Mouse (Mus musculus): ENCODE results near the gene Mdm4.
"Not testable (repeated sequence)": the region's sequence is repeated elsewhere in the genome, so short reads cannot be mapped to it uniquely, and the experiment has no call there.

Mdm4 gene

DNA sequence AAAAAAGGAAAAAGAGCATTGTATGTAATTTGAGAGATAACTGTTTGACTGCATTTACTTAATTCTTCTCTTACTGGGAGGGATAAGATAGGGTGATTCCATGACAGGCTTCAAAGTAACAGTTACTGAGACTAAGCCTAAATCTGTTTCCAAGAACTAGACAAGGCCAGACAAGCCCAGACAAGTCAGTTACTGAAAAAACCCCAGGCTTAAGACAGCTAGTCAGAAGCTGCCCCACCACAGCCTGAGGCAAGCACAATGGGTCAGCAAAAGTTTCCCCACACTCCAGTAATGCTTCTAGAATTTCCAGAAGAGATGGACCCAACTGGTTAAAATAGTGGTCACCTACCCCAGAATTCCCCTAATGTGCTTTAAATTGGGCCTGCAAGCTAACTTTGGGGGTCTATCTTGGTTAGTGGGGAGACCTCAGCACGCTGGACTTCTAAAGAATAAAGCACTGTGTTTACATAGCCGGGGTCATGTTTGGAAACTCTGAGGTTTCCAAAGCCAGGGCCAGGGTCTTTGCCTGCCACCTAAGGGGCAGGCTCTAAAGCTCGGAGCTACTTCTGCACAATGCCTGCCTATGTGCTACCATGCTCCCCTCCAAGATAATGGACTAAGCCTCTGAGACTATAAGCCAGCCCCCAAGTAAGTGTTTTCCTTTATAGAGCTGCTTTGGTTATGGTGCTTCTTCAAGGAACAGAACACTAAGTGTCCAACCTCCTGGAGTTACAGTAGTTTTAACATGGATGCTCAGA lies 10.0 kb downstream of the Mdm4 start:
- no peak for DNase-seq (ENCODE audit: low spot score)

DNA sequence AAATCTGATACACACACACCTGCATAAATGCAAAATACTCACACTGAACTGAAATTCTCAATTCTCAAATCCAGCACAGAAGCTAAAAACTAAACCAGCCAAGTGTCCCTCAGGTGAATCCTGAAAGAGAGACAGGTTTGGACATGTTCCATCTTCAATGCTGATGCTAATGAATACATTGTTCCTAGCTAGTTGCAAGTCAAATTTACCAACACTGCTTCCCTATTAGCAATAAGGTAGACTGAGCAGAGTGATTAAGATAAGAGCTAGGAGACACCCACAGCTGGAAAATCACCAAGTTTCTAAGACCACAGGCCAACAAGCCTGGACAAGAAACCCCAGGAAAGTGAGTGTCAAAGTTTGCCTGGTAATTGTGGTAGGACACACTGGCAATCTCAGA lies 11.0 kb downstream of the Mdm4 start:
- no peak for DNase-seq (ENCODE audit: low spot score)

DNA sequence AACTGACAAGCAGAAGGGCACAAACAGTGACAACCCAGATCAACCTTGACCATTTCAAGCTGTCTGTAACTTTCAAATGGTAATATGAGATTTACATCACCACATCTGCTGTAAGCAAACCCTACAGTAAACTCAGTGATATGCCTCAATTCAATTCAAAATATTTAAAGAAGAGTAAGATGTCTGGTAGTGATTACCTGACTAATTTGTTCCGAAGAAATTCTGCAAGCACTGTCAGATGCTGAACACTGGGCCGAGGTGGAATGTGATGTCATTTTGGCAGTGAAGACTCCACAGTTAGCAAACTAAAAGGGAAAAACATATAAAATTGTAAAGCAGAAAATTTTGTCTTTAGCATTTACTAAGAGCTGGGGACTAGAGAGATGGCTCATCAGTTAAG lies 11.8 kb downstream of the Mdm4 start:
- no peak for DNase-seq (ENCODE audit: low spot score)

DNA sequence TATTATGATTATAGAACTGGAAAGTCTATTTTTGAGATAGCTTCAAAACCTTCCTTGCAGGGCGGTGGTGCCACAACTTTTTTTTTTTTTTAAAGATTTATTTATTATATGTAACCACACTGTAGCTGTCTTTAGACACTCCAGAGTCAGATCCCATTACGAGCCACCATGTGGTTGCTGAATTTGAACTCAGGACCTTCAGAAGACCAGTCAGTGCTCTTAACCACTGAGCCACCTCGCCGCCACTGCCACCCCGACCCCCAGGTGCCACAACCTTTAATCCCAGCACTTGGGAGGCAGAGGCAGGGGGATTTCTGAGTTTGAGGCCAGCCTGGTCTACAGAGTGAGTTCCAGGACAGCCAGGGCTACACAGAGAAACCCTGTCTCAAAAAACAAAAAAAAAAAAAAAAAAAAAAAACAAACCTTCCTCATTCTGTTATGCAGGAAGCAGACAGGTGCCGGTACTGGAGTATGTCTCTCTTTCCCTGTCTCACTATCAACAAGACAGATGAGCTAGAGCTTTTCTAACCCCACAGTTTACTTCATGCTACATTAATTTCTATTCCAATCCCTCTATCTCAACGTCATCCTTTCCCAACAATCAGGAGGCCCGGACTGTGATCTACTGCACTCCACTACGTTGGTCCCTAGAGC lies 13.5 kb downstream of the Mdm4 start:
- no peak for DNase-seq (ENCODE audit: low spot score)

DNA sequence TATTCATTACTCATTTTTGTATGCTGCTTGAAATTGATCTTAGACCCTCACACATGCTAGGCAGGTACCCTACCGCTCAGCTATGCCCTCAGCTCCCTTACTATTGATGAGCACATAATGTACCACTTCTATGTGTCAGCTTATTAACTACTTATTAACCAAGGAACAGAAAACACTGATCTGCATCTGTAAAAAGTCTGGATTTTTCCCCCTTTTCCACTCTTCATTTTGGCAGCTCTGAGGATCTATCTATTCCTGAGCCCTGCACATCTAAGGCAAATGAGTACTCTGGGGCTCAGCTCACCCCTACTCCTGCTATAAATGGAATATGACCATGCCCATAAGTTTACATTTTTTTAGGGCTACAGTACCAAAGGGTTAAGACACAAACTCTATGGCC lies 16.2 kb downstream of the Mdm4 start:
- DNase-seq (ENCODE audit: low spot score) = no peak

DNA sequence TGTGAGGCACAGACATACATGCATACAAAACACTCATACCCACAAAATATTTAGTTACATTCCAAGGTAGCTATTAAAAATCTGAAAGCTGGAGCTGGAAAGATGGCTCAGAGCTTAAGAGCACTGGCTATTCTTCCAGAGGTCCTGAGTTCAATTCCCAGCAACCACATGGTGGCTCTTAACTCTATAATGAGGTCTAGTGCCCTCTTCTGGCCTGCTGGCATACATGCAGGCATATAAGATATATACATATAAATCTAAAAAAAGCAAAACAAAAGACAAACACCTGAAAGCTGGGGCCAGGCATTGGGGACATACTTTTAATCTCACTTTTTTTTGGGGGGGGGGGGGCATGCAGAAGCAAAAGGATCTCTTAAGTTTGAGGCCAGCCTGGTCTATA lies 17.0 kb downstream of the Mdm4 start:
- DNase-seq (ENCODE audit: low spot score) = no peak

DNA sequence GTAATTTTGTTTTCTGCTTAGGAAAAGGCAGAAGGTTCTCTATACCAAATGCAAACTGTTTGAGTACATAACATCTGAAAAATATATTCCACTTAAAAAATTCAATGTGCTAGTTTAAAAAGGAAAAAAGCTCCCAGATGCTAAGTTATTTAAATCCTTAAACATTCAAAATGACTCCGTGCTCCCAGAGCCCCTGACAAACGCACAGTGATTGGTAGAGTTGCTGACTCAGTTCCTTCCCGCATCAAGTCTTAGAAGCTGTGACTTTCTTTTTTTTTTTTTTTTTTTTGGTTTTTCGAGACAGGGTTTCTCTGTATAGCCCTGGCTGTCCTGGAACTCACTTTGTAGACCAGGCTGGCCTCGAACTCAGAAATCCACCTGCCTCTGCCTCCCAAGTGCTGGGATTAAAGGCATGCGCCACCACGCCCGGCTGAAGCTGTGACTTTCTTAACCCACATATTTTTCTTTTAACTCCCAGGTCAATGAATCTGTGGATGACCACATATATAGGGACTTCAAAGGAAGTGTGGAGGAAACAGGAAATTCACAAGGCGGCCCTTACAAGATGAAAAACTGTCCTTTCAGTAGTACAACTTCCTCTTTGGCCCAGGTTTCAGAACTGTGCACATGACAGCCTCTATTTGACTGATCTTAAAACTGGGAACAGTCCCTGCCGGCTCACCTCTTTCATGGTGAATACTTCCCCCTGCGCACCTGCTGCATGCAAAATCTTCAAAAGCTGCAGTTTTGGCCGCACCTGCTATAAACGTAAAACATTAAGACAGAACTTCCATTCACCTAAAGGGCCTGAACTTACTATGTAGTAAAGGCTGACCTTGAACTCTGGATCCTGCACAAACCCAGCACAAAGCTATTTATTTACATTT lies 18.2 kb downstream of the Mdm4 start:
- DNase-seq (ENCODE audit: low spot score) = no peak

DNA sequence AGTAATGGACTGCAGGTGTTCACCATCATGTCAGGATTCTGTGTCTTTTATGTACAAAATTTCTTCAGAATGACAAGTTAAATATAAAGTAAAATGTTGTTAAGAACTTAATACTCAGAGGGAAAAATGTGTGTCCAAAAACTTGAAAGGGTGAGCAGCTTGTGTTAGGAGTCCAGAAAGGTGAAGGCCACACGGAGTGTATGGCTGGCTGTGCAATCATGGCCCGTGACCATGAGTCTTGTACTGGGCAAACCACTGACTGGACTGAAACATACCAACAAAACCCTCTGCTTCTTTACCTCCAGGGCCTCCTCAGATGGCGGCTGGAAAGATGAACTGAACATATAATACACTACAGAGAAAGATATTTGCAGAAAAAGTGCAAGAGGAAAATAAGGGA lies 23.8 kb downstream of the Mdm4 start:
- DNase-seq (ENCODE audit: low spot score) = no peak

DNA sequence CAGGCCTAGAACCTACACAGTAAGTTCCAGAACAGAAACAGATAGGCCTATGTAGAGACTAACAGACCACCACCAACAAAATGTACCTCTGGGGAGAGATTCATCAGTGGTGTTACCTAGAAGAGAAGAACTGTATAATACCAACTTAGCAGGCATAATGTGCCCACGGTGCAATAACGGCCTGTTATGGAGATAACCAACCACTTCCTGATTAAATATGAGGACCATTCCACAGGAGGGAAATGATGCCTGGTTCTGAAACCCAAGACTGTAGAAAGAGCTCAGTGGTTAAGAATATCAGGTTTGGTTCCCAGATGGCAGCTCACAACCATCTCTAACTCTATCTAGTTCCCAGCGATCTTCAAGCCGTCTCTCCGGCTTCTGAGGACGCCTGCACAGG lies 30.0 kb downstream of the Mdm4 start:
- no peak for DNase-seq (ENCODE audit: low spot score)

DNA sequence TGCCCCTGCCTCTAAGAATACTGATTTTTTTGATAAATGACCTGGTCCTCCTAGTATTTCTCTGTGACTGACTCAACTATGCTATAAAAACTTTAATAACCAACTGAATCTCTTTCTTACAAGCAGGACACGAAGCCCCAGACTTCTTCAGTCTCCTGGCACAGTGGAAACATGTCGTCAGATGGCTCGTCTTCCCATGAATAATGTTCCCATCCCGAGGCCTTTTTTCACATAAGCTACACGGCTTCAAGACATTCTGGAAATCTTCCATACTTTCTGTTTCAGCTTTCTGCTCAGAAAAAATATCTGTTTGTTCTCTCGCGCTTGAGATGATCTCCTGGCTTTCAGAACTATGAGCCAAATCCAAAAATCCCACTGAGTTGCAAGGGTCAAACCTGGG lies 38.8 kb downstream of the Mdm4 start:
- no peak for DNase-seq (ENCODE audit: low spot score)

DNA sequence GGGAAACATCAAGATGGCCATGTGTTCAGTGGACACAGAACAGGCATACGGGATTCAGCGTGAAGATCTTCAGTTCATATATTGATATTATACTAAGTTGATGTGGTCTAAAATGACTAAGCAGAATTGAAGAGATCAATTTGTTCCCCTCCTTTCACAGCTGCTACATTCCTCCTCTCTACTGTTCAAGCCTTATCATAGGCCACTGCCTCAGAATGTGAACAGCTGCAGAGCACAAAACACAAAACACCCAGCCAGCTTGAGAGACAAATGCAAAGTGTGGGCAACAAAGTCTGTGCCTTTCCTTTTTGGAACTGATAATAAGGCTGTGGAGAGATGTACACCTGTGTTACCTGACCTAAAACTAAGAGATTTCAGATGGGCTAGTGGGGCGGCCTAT lies 39.6 kb downstream of the Mdm4 start:
- no peak for DNase-seq (ENCODE audit: low spot score)

DNA sequence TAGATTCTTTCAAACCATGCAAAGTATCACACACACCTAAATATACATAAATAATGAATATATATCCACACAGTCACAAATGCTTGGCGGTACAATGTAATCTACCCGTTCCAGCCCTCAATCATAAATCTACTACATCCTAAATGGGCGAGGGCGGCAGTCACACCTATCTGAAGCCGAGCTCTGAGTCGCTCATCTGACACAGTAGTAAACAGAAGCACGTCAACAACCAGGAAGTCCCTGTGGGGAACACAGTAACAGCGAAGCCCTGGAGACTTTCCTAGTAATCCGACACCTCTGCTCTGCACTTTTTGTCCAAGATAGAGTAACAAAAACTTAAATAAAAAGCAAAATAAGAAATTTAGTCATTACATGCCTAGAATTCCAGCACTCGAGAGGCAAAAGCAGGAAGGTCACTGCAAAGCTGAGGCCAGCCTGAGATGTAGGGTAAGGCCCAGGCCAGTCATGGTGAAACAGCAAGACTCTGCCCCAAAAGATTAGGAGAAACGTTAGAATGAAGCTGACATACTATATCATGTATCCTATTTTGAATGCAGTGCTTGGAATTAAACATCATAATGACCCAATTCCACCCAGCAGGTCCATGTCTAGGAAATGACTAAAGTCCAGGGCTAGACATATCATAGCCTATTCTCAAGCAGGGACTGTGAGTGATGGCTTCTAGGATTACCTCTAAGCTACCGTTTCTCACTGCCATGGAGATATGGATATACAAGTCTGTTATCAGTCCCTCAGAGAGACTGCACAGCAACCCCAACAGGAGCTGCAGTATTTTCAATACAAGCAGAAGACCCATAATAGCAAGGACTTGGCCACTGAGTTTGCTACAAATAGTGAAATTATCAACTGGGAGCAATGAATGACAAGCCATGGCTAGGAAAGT lies 41.6 kb downstream of the Mdm4 start:
- not testable (repeated sequence) for DNase-seq (ENCODE audit: low spot score)

DNA sequence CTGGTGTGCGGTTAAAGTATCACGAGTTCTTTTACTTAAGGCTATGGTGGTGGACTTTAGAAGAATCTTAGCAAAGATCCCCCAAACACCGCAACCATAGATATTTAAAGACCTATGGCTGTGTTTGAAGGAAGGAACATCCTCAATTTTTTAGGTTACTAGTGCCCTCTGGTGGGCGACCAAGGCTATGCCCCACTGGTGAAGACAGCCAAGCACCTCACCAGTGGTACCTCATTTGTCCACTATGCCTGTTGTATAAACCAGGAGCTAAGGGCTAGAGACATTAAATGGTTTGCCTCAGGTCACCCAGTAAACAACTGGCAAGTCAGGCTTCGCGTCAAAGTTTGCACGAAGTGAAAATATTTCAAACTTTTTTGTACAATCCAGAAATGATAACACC lies 47.6 kb downstream of the Mdm4 start:
- peak; percentile 69 for DNase-seq (ENCODE audit: low spot score)

DNA sequence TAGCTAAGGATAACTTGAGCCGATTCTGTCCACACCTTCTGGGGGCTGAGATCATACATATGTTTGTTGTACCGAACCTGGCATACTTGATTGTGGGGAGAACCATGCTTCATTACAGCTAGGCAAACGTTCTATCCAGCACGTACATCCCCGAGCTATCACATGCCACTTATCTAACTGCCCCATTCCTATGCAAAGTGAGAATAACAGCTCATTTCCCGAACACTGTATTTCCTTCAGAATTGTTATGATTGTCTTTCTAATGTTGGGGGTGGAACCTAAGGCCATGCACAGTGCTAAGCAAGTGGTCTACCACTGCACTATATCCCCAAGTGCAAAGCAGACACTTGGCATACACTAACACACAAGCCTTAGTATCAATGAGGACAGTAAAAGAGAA lies 49.1 kb downstream of the Mdm4 start:
- no peak for DNase-seq (ENCODE audit: low spot score)

DNA sequence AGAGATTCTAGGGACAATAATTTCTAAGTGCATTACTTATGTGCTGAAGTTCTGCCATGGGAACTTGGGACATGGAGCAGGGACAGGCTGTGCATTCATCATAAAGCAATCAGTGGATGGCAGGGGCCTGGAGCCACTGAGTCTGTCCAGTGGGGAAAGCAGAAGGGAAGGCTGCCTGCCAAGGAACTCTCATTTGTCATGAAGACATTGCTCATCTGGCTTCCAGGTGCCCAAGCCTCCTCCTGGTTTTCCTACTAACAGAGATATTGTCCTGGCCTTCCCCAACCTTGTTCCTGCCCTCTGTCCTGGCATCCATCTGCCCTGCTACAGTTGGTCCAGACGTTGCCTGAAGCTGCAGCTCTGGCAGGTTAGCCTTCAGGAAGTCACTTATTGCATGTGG lies 53.0 kb downstream of the Mdm4 start:
- no peak for DNase-seq (ENCODE audit: low spot score)

DNA sequence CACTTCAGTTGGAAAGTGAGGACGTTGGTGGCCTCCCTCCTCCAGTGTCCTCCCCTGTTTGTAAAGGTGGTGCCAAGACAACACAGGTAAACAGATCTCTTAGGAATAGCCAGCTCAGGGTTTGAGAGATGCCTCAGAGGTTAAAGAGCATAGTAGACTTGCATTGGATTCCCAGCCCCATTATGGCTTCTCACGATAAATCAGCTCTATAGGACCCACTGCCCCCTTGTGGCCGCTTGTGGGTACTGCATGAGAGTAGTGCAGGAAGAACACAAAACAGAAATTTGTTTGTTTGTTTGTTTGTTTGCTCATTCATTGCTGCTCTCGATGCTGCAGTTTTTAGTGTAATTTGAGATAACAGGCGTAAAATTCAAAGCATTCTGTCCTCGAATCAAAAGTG lies 61.7 kb downstream of the Mdm4 start:
- DNase-seq (ENCODE audit: low spot score) = peak; percentile 45

DNA sequence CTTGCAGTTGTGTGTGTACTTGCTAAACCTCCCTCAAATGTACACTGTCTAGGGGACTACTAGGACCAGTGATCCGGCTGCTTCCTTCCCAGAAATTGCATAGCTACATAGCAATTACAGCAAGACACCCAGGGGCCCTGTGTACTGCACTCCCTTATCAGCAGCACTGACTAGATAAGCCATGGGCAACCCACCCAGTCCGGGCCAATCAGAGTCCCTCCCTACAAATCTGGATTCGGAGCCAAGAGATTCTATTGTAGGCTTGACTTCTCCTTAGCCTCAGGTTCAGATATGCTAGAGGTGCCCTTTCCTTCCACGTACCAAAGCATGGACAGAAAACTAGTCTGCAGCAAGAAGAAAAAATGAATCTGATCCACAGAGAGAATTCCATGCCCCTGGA lies 65.7 kb downstream of the Mdm4 start:
- no peak for DNase-seq (ENCODE audit: low spot score)

DNA sequence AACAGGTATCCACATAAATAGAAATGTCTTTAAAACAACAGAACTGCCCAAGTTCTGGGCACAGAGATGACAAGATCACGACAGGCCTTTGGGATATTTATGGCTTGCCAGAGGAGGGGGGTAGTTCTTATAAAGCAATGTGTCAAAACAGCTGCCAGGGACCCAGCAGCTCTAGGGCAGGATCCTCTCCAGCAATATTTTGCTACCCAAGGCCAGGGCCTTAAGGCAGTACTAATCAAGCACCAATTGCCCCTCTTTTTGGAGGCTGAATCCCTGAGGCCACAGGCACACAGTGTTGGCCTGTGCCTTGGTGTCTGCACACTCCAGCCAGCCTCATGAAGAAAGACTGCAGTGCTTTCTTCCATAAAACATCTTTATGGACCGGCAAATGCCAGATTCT lies 66.3 kb downstream of the Mdm4 start:
- DNase-seq (ENCODE audit: low spot score) = no peak

DNA sequence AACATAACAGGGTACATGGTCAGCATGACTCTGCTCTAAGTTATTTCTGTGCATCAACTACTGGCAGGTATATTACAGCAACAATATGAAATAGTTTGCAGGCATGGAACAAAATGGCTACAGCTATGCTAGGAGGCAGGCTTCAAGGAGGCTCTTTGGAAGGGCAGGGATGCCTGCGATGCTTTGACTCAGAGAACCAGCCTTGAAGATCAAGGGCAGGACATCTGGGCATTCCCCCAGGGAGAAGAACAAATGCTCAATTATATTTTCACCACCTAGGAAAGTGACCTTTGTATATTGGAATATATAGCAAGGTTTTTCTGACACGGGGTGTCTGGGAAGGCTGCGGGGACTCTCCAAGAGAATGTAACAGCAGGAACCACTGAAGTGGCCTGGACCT lies 68.6 kb downstream of the Mdm4 start:
- DNase-seq (ENCODE audit: low spot score) = no peak

DNA sequence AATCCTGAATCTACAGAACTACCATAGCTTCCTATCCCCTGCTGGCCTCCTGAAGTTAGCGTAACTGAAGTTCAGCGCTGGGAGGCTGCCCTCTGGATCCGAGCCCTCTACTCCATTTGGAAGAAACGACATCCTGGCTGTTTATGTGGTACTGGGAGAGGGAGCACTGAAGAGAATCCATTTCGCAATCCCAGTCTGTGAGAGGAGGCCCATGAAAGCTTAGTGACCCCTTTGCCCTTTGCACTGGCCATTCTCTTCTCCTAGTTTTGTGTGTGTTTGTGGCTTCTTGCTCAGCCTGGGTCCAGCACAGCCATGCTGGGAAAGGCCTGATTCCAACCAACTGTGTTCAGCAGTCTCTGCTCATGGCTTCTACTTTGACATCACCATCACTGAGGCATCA lies 73.6 kb downstream of the Mdm4 start:
- no peak for DNase-seq (ENCODE audit: low spot score)

DNA sequence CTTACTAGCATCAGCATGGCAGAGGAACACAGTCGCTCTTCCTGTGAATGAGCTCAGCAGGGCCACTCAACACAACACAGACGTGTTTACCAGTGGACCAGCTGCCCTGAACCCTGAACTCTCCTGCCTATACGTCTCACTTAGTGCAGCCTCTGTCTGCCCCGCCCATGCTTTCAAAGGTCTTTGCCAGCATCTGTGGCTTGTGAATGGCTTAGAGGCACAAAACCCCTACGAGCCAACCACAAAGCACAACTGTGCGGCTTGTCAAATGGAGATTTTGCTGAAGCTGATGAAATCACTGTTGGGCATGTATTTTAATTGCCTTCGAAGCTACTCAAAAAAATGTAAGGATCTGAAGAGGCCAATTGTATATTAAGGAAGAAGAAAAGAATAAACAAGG lies 82.5 kb downstream of the Mdm4 start:
- no peak for DNase-seq (ENCODE audit: low spot score)

DNA sequence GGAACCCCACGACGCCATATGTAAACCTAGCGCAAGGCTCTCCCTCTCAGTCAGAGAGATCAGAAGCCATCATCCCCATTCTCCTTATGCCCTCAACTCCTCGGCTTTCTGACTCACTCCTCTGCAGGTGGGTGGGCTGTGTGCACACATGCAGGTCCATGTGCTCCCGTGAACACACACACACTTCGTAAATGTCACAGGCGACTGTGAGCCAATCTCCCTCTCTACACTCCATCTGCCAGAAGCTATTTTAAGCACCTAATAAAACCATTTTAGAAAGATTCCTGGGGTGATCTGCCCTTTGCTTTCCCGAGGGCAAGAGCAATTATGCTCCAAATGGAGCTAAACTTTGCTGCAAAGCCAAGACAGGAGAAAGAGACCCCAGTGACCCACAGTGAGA lies 84.5 kb downstream of the Mdm4 start:
- no peak for DNase-seq (ENCODE audit: low spot score)

All from MN1 (cell line).